Mouse (Mus musculus): ENCODE data around the gene Cdkl5.

- TF ChIP-seq EP300 (IDR thresholded peaks at IDR 0.05) (no peak), CTCF (IDR thresholded peaks at IDR 0.05) (no peak)
Observed at GRCm38 (mm10) chrX:161024475-161024874, 30.0 kb upstream of the Cdkl5 start.

All from lung, postnatal 0 days (tissue).